Mouse (Mus musculus): ENCODE measurements at regions not wholly inside any gene's neighbourhood (a gene's known extent, or its start where the extent isn't known, plus 50 kb on each side); places are given as distances from the start of the nearest gene placed in this dataset.

DNA sequence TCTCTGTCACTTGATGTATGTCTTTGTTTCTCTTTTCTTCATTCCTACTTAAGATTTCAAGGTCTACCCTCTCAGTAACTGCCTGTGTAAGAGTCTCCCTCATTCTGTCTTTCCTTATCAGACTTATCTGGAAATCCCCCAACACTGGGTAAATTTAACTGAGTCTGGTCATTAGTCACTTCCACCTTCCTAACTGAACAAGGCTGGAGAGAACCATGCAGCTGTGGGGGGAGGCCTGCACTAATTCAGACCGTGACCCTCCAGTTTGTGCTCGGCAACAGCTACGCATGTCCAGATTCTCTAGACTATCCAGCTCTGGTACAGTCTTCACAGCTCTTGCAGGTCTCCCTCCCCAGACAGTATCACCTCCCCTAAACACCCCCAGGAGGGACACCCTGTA is 103.3 kb downstream of the Prox1 start:
- no peak for DNase-seq (ENCODE audit: low read depth)

GRCm38 (mm10) chr1:190066426-190066825 is 104.1 kb downstream of the Prox1 start:
- no peak for DNase-seq (ENCODE audit: low read depth)

DNA sequence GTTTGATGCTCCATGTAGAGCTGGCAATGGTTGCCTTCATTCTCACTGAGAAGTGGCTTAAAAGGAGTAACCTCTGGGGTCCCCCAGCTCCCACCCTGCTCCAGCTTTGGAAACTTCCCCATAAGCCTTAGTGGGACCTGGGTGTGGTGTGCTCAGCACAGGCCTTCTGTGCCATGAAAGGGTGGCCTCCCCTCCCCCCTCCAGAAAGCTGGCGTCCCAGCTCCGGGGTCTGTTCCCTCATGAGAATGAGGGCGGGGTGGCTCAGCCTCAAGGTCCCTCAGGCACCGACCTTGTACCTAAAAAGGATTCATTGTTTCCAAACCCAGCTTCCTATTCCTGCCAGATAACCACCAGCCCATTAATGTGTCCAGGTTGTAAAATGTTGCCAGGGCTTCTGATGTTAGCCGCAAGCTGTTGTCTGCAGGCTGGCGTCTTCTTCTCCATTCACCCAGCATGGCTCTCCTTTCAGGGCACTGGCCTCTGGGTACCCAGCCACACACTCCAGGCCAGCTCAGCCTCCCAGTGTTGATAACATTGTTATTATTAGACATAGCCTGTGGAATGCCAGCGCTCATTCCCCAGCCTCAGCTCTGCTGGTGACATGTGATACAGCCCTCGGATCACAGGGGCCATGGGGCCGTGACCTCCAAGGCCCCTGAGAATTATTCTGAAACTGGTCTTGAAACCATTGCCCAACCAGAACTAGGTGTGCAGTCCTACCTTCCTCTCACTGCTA is 108.8 kb downstream of the Prox1 start:
- DNase-seq (ENCODE audit: low read depth): no peak

GRCm38 (mm10) chr1:190059025-190059424 is 111.5 kb downstream of the Prox1 start:
- no peak for DNase-seq (ENCODE audit: low read depth)

DNA sequence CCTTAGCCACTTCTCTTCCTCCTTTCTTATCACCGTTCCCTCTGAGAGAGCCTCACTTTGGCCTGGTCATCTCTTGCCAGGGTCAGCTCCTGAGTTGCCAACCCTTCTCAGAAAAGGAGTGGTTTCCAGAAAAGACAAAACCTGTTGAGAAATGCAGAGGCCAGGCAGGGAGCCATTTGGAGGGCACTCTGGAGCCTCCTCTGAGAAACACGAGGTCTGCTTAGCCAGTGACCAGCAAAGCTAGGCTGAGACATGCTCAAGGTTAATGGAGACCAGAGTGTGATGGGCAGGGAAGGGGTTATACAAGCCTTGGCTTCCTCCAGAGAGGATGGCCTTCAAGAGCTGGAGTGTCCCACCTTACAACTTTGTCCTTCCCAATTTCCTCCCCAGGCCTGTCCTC is 113.6 kb downstream of the Prox1 start:
- no peak for DNase-seq (ENCODE audit: low read depth)

GRCm38 (mm10) chr1:190051903-190052302 is 118.6 kb downstream of the Prox1 start:
- DNase-seq (ENCODE audit: low read depth): no peak

GRCm38 (mm10) chr1:190048521-190049170 is 121.9 kb downstream of the Prox1 start:
- no peak for DNase-seq (ENCODE audit: low read depth)

DNA sequence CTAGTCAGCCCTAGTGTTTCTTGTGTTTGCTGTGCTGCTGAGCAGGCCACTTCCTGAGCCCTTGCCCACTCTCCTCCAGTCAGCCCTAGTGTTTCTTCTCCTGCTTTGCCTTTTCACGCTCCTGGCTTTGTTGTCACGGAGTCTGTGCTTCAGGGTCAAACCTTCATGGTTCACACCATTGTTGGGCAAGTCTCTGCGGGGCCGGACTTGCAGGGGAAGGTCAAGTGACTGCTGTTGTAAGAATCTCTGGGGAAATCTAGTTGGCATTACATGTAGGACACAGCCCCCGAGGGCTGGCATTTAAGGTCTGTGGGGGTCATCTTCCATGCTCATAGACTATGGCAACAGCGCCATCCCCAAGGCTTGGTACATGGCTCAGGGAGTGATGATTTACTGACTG is 123.3 kb downstream of the Prox1 start:
- no peak for DNase-seq (ENCODE audit: low read depth)

DNA sequence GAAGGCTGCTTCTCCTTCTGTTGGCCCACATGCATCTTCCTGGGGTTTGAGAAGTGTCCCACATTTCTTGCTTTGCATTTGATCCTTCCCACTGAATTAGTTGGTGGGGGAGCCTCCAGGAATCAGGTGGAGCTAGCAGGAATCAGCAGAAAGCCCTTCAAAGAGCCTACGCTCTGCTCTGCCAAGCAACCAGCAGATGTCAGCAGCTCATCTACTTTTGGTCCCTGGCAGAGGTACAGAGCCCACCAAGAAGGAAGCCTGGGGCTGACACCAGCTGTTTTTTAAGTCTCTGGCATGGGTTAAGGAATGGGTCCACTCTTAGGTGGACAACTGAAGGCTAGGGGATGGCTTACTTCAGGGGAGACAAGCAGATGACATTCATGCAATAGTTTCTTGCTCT is 123.6 kb upstream of the Smyd2 start:
- no peak for DNase-seq (ENCODE audit: low read depth)

GRCm38 (mm10) chr1:190044036-190044435 is 121.9 kb upstream of the Smyd2 start:
- DNase-seq (ENCODE audit: low read depth): no peak

GRCm38 (mm10) chr1:190043156-190043555 is 121.0 kb upstream of the Smyd2 start:
- DNase-seq (ENCODE audit: low read depth): no peak

- no peak for DNase-seq (ENCODE audit: low read depth)
Measured at GRCm38 (mm10) chr1:190042197-190042596, 120.0 kb upstream of the Smyd2 start.

DNA sequence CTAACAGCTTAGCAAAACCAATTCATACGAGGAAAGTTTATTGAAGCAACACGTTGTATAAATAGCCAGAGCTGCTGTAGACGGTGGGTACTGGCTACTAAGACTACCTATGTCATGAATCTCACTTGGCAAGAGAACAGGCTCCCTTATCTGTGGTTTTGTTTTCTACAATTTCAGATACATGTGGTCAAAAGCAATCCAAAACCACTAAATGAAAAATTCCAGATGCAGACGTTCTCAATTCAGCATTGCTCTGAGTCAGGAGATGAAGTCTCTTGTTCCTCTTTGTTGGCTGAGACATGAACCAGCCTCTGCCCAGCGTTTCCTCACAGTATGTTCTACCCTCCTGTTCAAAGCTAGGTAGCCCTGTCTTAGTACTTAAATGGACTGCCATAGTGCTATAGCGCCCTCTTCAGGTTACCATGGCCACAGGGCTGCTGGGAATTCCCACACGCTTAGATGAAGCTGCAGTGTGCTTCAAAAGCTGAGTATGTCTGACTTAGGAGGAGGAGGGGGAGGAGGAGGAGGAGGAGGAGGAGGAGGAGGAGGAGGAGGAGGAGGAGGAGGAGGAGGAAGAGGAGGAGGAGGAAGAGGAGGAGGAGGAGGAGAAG is 119.0 kb upstream of the Smyd2 start:
- no peak for DNase-seq (ENCODE audit: low read depth)

- DNase-seq (ENCODE audit: low read depth): no peak
Measured at GRCm38 (mm10) chr1:190038046-190038445, 115.9 kb upstream of the Smyd2 start.

DNA sequence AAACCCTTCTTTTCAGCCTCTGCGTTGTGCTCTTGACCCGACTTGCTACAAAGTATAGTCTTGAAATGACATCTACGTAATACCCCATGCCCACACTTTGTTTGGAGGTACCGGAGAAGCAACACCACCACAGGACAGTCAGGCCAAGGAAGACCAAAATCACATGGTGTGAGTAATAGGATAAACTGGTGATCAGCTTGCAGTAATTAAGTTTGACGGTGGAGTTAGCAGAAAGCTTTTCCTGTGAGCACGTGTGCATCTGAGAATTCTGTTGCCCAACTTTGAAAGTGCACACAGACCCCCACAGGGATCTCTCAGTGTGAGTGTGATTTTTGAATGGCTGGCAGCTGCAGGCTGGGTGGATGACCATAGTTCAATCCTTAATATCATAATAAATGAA is 114.6 kb upstream of the Smyd2 start:
- DNase-seq (ENCODE audit: low read depth): no peak

- no peak for DNase-seq (ENCODE audit: low read depth)
Measured at GRCm38 (mm10) chr1:190035935-190036334, 113.8 kb upstream of the Smyd2 start.

GRCm38 (mm10) chr1:190034091-190034490 is 111.9 kb upstream of the Smyd2 start:
- DNase-seq (ENCODE audit: low read depth): no peak

GRCm38 (mm10) chr1:190027536-190027935 is 105.4 kb upstream of the Smyd2 start:
- no peak for DNase-seq (ENCODE audit: low read depth)

GRCm38 (mm10) chr1:190009466-190009865 is 87.3 kb upstream of the Smyd2 start:
- DNase-seq (ENCODE audit: low read depth): no peak

- DNase-seq (ENCODE audit: low read depth): no peak
Measured at GRCm38 (mm10) chr1:190007271-190007670, 85.1 kb upstream of the Smyd2 start.

GRCm38 (mm10) chr1:190001084-190001483 is 78.9 kb upstream of the Smyd2 start:
- DNase-seq (ENCODE audit: low read depth): no peak

- DNase-seq (ENCODE audit: low read depth): no peak
Measured at GRCm38 (mm10) chr1:189993706-189994105, 71.5 kb upstream of the Smyd2 start.

GRCm38 (mm10) chr1:189993221-189993620 is 71.1 kb upstream of the Smyd2 start:
- DNase-seq (ENCODE audit: low read depth): no peak

Measured in c-Kit-positive CD71-positive TER-119-negative erythroid progenitor cells, embryonic 14.5 days (primary cell).